Mouse (Mus musculus): ENCODE data around the gene Nxf1.
A peak's percentile ranks its signal among the peaks of the same experiment; 100 is the strongest.

GRCm38 (mm10) chr19:8798264-8798946, 41.5 kb downstream of the Nxf1 start, which contains the start of gene Polr2g:
- no peak for TF ChIP-seq CTCF (IDR thresholded peaks at IDR 0.05; ENCODE audit: extremely low read depth, insufficient read depth, low read length)
- 0 out of 2 replicates have a peak, but pooled peaks have one; percentile 46 for TF ChIP-seq POLR2A (IDR thresholded peaks at IDR 0.05; ENCODE audit: extremely low read depth, insufficient read depth, low read length)
